In the genomic region with DNA sequence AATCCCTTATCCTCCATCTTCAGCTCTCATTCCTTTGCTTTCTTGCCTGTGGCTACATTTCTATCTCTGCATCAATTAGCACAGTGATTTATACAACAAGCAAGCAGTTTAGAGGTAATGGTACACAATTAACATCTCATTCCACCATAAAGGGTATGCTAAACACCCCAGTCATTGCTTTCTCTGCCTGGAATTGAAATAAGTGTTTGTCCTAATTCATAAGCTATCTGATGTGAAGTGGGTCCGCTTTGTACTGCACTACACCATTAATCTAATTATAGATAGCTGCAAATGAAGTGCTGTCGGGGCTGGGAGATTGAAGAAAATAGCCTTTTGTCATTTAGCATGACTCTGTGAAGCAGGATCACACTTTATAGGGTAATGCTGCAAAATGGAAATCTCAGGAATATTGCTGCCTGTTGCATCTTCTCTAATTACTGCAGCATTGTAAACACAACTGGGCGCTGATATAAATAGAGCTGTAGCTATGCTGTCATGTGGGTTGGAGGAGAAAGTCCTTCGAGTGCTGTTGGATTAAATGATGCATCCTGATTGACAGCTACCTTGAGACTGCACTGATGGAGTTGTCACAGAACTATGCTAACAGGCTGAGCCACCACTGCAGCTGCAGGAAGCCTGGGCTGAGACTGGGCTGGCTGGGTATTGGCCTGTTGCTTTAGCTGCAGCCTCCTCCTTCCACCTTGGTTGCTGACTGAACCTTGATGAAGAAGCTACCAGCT, we compare ENCODE assay signal across 20 mouse cellular contexts. TPM values are rescaled to one million over a fixed set of nuclear protein-coding genes. Genes with fewer than 3 reads are reported as not detected.
A peak's percentile ranks its signal among the peaks of the same experiment; 100 is the strongest.
DNase-seq lines count a peak whose midpoint lies in the region; ATAC-seq lines count a peak whose summit lies in the region.
"Had no signal": no experiment of that assay in that cellular context is flagged by ENCODE, and none has a peak within 500 bp of the region (broad histone marks: within the 10 kb centered on the region; RNA-seq: fewer than 3 reads in every experiment).

No protein-coding gene starts in this region.

- no peak overlapping the region for H3K4me2 ChIP-seq in midbrain, embryonic 13.5 days (replicated peaks)
- H3K4me2 ChIP-seq in forebrain, embryonic 12.5 days = no peak overlapping the region; the same call in 1 of the 2 replicates
- H3K4me2 ChIP-seq in forebrain, embryonic 16.5 days (ENCODE audit: low read length) = no peak overlapping the region
- H3K4me2 ChIP-seq in neural tube, embryonic 14.5 days (ENCODE audit: low read depth, low read length) = no peak overlapping the region
- H3K4me2 ChIP-seq: heart, embryonic 15.5 days; hindbrain, embryonic 15.5 days; limb, embryonic 13.5 days; liver, embryonic 13.5 days; lung, embryonic 14.5 days had no signal

- peaks cover 37% of the 10 kb centered on the region for H3K4me1 ChIP-seq in midbrain, embryonic 13.5 days (replicated peaks)
- H3K4me1 ChIP-seq in midbrain, embryonic 10.5 days = peaks cover 24% of the 10 kb centered on the region
- peaks cover 25% of the 10 kb centered on the region for H3K4me1 ChIP-seq in forebrain, embryonic 12.5 days
- H3K4me1 ChIP-seq in forebrain, embryonic 16.5 days (replicated peaks; ENCODE audit: control insufficient read depth, insufficient read depth, low read length) = peaks cover 28% of the 10 kb centered on the region
- H3K4me1 ChIP-seq in neural tube, embryonic 14.5 days (ENCODE audit: control insufficient read depth, insufficient read depth, low read length) = peaks cover 11% of the 10 kb centered on the region; the same call in 1 of the 2 replicates
- H3K4me1 ChIP-seq: liver, embryonic 13.5 days had no signal

- 36% methylated on average over 4 of the region's 4 CpGs for WGBS in midbrain, embryonic 13.5 days
- WGBS in midbrain, embryonic 10.5 days = 63% methylated on average over 4 of the region's 4 CpGs
- 15% methylated on average over 4 of the region's 4 CpGs for WGBS in forebrain, embryonic 12.5 days
- WGBS in forebrain, embryonic 16.5 days = 10% methylated on average over 4 of the region's 4 CpGs
- WGBS in neural tube, embryonic 14.5 days = 21% methylated on average over 4 of the region's 4 CpGs

- no peak overlapping the region for H3K4me3 ChIP-seq in midbrain, embryonic 13.5 days (replicated peaks)
- no peak overlapping the region for H3K4me3 ChIP-seq in midbrain, embryonic 10.5 days
- no peak overlapping the region for H3K4me3 ChIP-seq in forebrain, embryonic 12.5 days (replicated peaks)
- H3K4me3 ChIP-seq in forebrain, embryonic 16.5 days (replicated peaks; ENCODE audit: low read length) = no peak overlapping the region
- no peak overlapping the region for H3K4me3 ChIP-seq in neural tube, embryonic 14.5 days (ENCODE audit: low read depth, low read length)
- H3K4me3 ChIP-seq: heart, embryonic 15.5 days; hindbrain, embryonic 15.5 days; limb, embryonic 13.5 days; liver, embryonic 13.5 days had no signal

- ATAC-seq in midbrain, embryonic 13.5 days = peak; percentile 34
- peak; percentile 73 for ATAC-seq in forebrain, embryonic 12.5 days (ENCODE audit: low FRiP score)
- peak; percentile 83 for ATAC-seq in forebrain, embryonic 16.5 days
- ATAC-seq in neural tube, embryonic 14.5 days (ENCODE audit: low read depth) = peak; percentile 60
- no peak for ATAC-seq in megakaryocyte-erythroid progenitor cell, adult 5-6 weeks (replicated peaks; ENCODE audit: low FRiP score, low TSS enrichment, poor library complexity, severe bottlenecking)

- no peak overlapping the region for H3K9ac ChIP-seq in midbrain, embryonic 13.5 days (replicated peaks)
- no peak overlapping the region for H3K9ac ChIP-seq in forebrain, embryonic 12.5 days
- H3K9ac ChIP-seq in forebrain, embryonic 16.5 days (replicated peaks; ENCODE audit: low read depth, low read length) = no peak overlapping the region
- no peak overlapping the region for H3K9ac ChIP-seq in neural tube, embryonic 14.5 days (replicated peaks; ENCODE audit: low read depth, low read length)
- H3K9ac ChIP-seq: heart, embryonic 15.5 days; hindbrain, embryonic 15.5 days; limb, embryonic 13.5 days; liver, embryonic 13.5 days; lung, embryonic 14.5 days had no signal

- H3K36me3 ChIP-seq in midbrain, embryonic 13.5 days = no peaks in the 10 kb centered on the region
- no peaks in the 10 kb centered on the region for H3K36me3 ChIP-seq in midbrain, embryonic 10.5 days
- H3K36me3 ChIP-seq in forebrain, embryonic 12.5 days (replicated peaks) = no peaks in the 10 kb centered on the region
- no peaks in the 10 kb centered on the region for H3K36me3 ChIP-seq in forebrain, embryonic 16.5 days (ENCODE audit: control insufficient read depth, insufficient read depth)
- no peaks in the 10 kb centered on the region for H3K36me3 ChIP-seq in neural tube, embryonic 14.5 days (ENCODE audit: control insufficient read depth, insufficient read depth, low read length)
- H3K36me3 ChIP-seq: heart, embryonic 15.5 days; hindbrain, embryonic 15.5 days; limb, embryonic 13.5 days; liver, embryonic 13.5 days had no signal

- DNase-seq in midbrain, embryonic 10.5 days (ENCODE audit: low spot score) = no peak
- no peak for DNase-seq in cerebellum, adult 8-10 months
- DNase-seq in frontal cortex, postnatal 25 days (ENCODE audit: low spot score in 2 of 2) = no peak
- DNase-seq: adrenal gland, postnatal 10 days; cerebellum, adult 11 months; cerebellum, postnatal 25 days; gastrocnemius, postnatal 14 days; kidney, adult 11 months; liver, embryonic 13.5 days; lung, embryonic 14.5 days; lung, postnatal 36 days; thymus, adult 2 months had no signal

- no peak overlapping the region for H3K27ac ChIP-seq in midbrain, embryonic 13.5 days
- H3K27ac ChIP-seq in midbrain, embryonic 10.5 days (replicated peaks) = no peak overlapping the region
- H3K27ac ChIP-seq in forebrain, embryonic 12.5 days = no peak overlapping the region
- H3K27ac ChIP-seq in forebrain, embryonic 16.5 days (ENCODE audit: low read length) = no peak overlapping the region
- no peak overlapping the region for H3K27ac ChIP-seq in neural tube, embryonic 14.5 days (ENCODE audit: low read depth, low read length)
- H3K27ac ChIP-seq: heart, embryonic 15.5 days; hindbrain, embryonic 15.5 days; limb, embryonic 13.5 days; liver, embryonic 13.5 days had no signal

- H3K9me3 ChIP-seq in midbrain, embryonic 13.5 days = no peaks in the 10 kb centered on the region
- no peaks in the 10 kb centered on the region for H3K9me3 ChIP-seq in midbrain, embryonic 10.5 days (replicated peaks)
- no peaks in the 10 kb centered on the region for H3K9me3 ChIP-seq in forebrain, embryonic 12.5 days
- H3K9me3 ChIP-seq in forebrain, embryonic 16.5 days (ENCODE audit: control insufficient read depth, low read length) = no peaks in the 10 kb centered on the region
- H3K9me3 ChIP-seq in neural tube, embryonic 14.5 days (ENCODE audit: control insufficient read depth, low read length) = no peaks in the 10 kb centered on the region
- H3K9me3 ChIP-seq: heart, embryonic 15.5 days; hindbrain, embryonic 15.5 days; limb, embryonic 13.5 days; liver, embryonic 13.5 days had no signal

- H3K27me3 ChIP-seq in midbrain, embryonic 13.5 days = peaks cover 19% of the 10 kb centered on the region
- peaks cover 16% of the 10 kb centered on the region for H3K27me3 ChIP-seq in midbrain, embryonic 10.5 days (ENCODE audit: low read depth, poor library complexity, severe bottlenecking)
- H3K27me3 ChIP-seq in forebrain, embryonic 12.5 days = peaks cover 48% of the 10 kb centered on the region
- peaks cover 13% of the 10 kb centered on the region for H3K27me3 ChIP-seq in forebrain, embryonic 16.5 days (replicated peaks; ENCODE audit: control insufficient read depth, insufficient read depth, low read length)
- no peaks in the 10 kb centered on the region; the same call in 1 of the 2 replicates for H3K27me3 ChIP-seq in neural tube, embryonic 14.5 days (ENCODE audit: control insufficient read depth, insufficient read depth, low read length)
- H3K27me3 ChIP-seq: heart, embryonic 15.5 days; hindbrain, embryonic 15.5 days; liver, embryonic 13.5 days had no signal

RNA-seq across cellular contexts. Expression of gene Ggact, which starts 41.5 kb away (rescaled TPM):
- 4.7 and 5.9 TPM in 2 replicates for polyA plus RNA-seq in midbrain, embryonic 13.5 days (2015; fragmentation: Nextera tagmentation; extraction: Ambion mirVana)
- polyA plus RNA-seq in midbrain, embryonic 10.5 days (2016; fragmentation: Nextera tagmentation; extraction: Ambion mirVana) = 3.2 and 5.3 TPM in 2 replicates
- polyA plus RNA-seq in forebrain, embryonic 12.5 days (2016; fragmentation: Nextera tagmentation; extraction: Ambion mirVana) = 4.6 and 6.3 TPM in 2 replicates
- 6.2 and 6.5 TPM in 2 replicates for polyA plus RNA-seq in forebrain, embryonic 16.5 days (2015; fragmentation: Nextera tagmentation; extraction: Ambion mirVana)
- 8.2 and 10.4 TPM in 2 replicates for polyA plus RNA-seq in neural tube, embryonic 14.5 days (2014; fragmentation: Nextera tagmentation; extraction: Ambion mirVana)
- 15.9 and 24.0 TPM in 2 replicates for total RNA-seq in megakaryocyte-erythroid progenitor cell, adult 5-6 weeks (2014; fragmentation: Nextera tagmentation)
- 18.0 and 31.5 TPM in 2 replicates for total RNA-seq in megakaryocyte-erythroid progenitor cell, adult 5-6 weeks (2017)
